Mouse (Mus musculus): ENCODE measurements at regions not wholly inside any gene's neighbourhood (a gene's known extent, or its start where the extent isn't known, plus 50 kb on each side); places are given as distances from the start of the nearest gene placed in this dataset.

DNA sequence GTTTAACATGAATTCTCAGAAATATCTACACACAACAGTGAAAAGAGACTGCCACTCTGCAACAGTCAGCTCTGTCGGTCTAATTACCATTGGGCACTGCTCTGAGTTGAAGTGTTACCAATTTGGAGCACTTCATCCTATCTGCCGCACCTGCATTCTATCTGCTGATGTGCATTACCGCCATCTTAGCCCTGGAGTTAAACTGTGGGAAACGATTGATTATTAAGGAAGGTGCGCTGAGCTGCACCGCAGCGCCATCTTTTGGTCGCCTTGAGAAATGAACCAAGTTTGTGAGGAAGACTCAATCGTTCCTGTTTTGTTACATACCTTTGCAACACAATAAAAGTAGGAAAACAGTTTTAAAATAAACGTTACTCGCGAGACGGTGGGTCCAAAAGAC is 110.5 kb downstream of the Rergl start:
- peak; percentile 65 for DNase-seq (ENCODE audit: low read depth, low spot score)

DNA sequence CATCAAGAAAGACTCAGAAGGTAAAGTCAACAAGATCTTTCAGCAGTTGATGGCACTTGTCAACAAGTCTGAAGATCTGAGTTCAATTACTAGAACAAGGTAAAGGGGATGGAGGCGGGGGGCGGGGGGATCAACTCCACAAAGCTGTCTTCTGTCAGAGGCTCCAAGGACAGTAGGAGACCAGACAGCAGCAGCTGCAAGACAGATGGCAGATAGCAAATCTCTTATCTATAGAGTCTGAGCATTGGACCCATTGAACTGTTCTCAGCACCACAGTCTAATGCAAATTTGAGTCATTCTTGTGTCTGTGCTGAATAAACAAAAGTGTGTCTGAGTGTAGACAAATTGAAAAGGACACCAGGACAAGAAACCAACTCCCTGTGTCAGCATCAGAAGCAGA is 150.8 kb downstream of the Rergl start:
- DNase-seq (ENCODE audit: low read depth, low spot score) = peak; percentile 18

DNA sequence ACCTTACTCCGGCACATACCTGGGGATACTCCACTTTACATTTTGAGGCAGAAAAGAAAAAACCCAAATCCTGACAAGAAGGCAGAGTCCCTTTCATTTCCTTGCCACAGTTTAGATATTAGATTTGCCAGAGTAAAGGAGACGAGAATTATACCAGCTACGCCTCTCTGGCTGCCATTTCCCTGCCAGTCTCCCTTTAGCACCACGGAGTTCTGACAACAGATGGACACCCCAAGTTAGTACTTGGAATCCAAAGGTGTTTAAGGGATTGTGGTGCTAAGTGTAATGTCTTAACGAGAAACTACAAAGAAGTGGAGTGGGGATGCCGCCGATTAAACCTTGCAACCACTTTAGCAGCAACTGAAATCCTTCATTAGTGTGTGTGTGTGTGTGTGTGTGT is 176.6 kb downstream of the Rergl start:
- no peak for DNase-seq (ENCODE audit: low read depth, low spot score)

DNA sequence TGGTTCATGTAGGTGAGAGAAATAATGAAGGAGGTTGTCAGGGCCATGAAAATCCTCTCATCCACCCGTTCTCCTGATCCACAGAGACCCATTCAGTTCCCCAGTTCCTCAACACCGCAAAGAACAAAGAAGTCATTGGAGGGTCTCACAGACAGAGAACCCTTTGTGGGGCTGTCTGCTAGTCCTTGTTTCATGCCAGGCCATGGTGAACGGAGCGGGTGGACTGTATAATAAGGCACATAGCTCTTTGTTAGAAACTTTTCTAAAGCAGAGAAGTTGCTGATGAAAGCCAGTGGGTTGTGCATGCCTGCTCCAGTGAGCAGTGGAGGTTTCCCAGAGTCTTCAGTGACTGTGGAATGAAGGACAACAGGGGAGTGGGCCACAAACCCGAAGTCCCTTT is 194.1 kb downstream of the Rergl start:
- DNase-seq (ENCODE audit: low read depth, low spot score) = no peak

DNA sequence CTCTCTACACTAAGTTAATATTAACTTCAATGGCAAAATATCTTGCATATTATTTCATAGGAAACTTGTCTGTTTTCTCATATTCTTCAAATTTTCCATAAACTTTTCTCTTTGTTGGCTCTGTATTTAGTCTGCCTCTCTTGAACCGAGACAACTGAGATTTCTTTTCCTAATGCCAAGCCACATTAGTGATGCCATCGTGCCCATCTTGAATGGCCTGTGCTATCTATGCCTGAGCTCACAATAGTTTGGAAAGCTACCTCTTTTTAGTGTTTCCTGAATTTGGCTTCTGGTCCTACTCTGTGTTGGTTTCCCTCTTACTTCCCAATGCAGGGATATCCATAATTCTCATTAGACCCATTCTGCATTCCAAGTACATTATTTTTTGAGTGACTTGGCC is 197.5 kb downstream of the Rergl start:
- no peak for DNase-seq (ENCODE audit: low read depth, low spot score)

DNA sequence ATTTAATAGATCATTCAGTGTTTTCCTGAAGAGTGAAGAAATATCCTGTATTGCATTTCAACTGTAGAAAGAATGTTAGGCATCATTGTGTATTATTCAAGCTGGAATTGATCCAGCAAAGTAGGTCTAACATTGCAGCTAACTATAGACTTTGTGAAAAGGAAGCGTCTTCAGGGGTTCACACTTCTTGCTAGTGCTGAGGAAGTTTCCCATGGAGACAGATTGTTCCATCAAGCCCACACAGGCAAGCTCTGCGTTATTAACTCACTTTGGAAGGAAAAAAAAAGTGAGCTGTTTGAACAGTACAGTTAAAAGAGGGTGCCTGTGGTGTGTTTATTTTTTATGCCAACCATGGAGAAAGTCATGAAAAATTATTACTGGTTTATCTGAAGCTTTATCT is 206.1 kb downstream of the Rergl start:
- no peak for DNase-seq (ENCODE audit: low read depth, low spot score)

DNA sequence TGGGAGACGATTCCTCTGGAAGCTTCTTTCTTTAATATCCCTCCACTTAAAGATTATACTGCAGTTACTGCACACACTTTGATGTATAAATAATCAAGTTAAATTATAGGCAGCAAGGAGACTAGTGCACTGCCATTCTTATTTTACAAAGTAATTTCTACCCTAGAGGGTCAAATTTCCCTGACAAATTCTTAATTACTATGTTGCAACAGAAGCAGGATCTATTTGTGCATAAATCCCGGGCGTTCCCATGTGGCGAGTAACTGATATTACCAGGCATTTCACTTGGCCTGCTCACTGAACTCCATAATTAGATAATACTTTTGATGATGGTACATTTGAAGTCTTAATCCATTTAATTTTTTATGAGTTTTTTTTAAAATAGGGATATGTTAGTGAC is 222.7 kb downstream of the Rergl start:
- DNase-seq (ENCODE audit: low read depth, low spot score) = no peak

DNA sequence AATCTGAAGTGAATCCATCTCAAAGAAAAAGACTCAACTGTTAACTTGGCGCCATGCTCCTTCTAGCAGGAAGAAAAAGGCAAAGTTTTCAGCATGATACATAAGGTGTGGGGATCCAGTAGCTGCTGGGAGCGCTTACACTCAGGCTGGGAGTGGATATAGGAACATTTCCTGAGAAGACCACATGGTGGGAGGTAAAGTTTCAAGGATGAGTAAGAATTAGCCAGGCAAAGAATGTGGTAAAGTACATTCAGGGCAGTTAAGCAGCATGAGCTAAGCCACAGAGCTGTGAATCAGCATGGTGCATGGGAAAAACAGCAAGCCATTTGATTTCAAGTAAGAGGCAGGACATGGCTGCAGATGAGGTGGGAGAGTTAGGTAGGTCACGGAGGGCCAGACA is 226.3 kb downstream of the Rergl start:
- DNase-seq (ENCODE audit: low read depth, low spot score) = no peak

DNA sequence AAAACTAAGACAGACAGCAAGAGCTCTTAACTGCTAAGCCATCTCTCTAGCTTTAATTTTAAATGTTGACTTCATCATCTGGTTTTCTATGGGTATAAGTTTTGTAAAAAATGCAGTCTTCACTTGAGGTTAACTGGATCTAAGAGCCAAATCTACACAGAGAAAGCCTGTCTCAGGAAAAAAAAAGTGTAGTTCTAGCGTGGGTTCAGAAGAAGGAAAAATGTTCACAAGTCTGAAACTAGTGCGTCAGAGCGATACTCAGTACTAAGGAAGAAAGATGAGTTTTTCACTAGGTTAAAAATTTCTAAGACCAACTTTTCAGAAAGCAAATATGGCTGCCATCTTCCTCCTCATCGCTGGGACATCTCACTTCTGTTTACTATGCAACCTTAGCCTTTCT is 248.1 kb downstream of the Rergl start:
- DNase-seq (ENCODE audit: low read depth, low spot score) = no peak

DNA sequence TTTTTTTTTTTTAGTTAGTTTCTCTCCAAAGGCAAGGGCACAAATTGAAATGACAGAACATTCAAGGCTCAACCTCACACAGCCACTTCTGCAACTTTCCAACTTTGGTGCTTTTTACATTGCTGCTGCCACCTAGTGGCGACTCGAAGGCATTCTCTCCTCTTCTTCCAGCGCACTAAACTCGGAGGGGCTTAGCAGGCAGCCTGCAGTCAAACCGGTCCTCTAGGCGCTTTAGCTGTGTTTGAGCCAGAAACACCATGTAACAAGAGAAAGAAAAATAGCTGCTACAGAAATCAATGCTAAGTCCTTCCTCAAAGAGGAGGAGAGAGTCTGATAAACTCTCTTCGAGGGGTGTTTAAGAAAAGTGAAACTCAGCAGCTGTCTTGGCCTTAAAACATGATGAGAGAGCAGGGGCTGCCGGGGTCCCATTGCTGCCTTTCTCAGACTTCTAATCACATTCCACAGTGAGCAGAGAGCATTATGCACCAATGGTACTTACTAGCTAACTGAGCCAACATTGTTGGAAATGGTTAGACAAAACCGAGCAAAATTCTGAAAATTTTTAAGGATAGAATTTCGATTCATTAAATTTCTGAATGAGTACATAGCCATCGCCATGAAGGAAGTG is 252.7 kb downstream of the Rergl start:
- peak; percentile 61 for DNase-seq (ENCODE audit: low read depth, low spot score)

DNA sequence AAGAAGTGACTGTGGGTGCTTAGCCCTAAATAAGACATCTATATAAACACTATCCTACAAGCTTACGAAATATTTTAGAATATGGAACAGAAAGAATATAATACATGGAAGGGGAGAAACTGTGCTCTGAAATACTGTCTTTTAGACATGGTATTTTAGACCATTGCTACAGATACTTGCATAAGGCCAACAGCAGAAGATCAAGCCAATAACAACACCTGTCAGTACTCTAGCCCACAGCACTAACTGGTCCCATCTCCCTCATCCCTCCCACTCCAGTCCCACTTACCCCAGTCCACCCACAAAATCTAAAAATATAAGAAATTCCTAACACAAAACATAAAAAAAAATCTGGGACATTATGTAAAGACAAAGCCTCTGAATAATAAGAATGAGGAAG is 275.6 kb downstream of the Rergl start:
- DNase-seq (ENCODE audit: low read depth, low spot score) = no peak

DNA sequence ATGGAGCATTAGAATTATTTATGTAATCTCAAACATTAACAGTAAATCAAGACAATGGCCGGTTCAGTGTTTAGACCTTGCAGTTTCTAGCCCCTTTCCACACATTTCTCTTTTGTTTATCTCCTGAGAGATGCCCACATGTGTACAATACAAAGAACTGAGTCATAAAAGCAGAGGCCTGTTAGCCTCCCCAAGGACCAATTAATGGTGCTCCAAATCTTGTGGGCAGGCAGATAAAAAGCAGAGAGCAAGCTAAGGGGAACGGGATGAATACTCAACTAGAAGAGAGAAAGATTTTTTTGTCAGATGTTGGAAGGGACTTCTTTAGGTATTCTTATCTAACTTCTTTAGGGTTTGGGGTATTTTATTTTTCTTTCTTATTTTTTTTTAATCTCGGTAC is 287.3 kb downstream of the Rergl start:
- no peak for DNase-seq (ENCODE audit: low read depth, low spot score)

DNA sequence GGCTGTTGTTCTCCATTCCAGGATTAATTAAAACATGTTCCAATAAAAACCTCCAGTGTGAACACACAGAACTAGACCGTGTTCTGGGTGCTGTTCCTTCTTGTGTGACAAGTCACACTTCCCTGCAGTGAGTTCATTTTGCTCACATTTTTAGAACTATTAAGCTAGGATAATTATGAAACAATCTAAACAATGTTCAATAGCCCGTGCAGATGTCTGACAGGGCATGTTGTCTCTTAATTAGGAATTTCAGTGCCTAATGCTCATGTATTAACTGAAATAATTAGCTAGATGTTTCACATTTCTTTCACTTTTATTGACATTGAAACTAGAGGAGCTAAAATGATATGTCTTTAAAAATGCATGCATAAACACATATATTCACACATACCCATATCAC is 291.5 kb downstream of the Rergl start:
- no peak for DNase-seq (ENCODE audit: low read depth, low spot score)

DNA sequence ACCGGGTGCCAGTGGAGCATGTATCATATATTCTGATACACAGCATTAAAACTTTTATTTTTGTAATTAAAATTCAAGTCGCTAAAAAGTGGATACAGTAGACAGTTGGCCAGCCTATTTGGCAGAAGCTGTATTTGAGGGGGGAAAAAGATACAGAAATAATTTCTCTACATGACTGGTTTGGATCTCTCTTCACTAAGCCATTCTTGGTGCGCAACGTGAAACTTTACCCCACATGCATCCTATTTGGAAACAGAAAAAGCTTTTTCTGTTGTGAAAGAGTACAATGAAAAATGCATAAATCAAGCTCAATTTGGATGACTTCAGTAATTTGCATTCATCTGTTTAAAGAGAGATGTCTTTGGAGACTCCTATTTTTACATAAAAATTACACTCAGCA is 303.2 kb downstream of the Rergl start:
- DNase-seq (ENCODE audit: low read depth, low spot score) = no peak

DNA sequence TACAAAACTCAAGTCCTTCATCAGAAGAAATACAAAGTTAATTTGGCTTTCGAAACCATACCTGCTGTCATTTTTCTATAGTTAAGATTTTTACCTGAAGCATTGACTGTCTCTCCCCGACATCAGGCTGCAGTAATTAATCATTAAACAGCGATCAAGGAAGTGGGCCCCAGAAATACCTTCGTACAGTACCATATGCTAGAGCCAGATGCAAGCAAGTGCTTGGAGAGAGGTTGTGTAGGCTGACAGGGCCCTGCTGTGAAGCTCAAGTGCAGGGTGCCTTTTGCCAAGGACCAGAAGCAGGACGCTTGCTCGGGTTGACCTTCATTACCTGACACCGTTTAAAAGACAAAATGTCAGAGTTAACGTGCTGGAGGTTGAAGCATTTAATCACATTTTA is 315.3 kb downstream of the Rergl start:
- no peak for DNase-seq (ENCODE audit: low read depth, low spot score)

DNA sequence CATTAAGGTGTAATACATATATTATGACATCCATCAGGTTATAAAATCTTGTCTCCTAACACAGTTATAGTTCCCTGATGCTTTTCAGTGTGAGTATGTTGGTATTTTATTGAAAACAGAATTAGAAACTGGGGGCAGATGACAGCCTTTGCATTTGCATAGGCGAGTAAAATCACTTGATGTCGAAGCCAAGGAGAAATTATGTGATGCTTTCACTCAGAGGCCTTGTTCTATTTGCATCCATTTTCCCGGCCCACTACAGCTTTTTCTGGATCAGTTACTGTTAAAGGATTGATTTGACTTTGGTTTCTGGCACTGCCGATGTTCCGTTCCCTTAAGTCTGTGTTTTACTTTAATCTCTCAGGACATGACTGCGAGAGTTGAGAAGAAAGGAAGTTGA is 341.4 kb downstream of the Rergl start:
- DNase-seq (ENCODE audit: low read depth, low spot score) = no peak

DNA sequence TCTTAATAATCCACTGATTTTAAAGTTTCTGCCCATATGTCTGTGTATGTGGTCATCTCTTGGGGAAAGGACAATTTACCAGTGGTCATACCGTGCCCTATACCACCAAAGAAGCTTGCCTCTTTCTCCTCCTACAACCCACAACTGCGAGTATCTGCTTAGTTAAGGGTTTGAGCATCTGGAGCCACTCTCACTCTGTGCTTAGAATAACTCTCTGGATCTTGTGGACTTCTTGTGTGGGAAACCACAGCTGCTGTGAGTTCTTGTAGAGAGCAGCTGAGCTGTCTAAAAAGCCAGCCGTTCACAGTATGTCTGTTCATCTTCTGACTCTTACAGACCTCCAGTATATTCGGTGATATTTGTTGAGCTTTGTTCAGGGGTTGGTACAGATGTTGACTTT is 342.0 kb downstream of the Rergl start:
- DNase-seq (ENCODE audit: low read depth, low spot score) = no peak

DNA sequence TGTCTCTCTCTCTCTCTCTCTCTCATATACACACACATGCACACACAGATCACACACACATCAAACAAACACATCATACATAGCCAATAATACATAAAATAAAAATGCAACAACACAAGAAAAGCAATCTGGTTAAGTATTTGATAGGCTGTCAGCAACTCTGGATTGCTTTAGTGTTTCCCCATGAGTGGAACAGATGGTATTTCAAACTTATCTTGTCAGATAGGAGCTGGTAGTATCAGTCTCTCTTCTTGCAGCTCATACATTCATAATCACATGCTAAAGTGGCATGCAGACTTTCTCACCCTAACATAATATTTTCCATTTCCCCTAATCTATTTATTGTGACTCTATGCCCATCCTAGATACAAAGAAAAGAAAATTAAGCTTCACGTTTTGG is 347.0 kb downstream of the Rergl start:
- no peak for DNase-seq (ENCODE audit: low read depth, low spot score)

DNA sequence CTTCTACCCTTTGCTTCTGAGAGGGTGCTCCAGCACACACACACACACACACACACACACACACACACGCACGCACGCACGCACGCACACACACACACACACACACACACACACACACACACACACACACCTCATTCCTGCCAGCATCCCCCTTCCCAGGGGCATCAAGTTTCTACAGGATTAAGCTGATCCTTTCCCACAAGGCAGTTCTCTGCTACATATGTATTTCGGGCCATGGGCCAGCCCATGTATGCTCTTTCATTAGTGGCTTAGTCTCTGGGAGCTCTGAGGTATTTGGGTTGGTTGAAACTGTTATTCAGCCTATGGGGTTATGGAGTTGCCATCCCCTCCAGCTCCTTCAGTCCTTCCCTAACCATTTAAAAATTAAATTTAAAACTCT is 366.1 kb downstream of the Rergl start:
- no peak for DNase-seq (ENCODE audit: low read depth, low spot score)

DNA sequence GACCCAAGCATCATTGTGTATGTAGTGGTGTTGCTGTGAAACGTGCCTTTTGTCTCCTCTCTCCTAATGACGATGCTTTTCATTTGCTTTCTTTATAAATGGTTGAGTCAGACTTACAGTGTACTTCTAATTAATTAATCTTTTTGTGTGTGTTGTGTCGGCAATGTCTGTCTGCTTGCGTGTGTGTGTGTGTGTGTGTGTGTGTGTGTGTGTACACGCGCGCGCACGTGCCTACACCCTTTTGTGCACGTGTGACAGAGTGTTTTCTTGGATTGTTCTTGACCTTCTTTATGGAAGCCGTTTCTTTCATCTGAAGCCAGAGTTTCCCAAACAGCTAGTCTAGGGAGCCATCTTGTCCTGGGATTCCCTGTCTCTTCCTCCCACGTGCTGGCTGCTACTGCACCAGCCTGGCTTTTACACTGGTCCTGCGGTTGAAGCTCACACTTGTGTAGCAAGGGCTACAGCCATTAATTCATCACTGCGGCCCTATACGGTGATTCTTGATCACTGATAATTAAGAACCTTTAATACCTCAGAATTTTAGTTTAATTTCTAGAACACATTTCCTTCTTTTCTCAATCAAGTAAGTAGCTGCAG is 369.6 kb downstream of the Rergl start:
- DNase-seq (ENCODE audit: low read depth, low spot score) = no peak

DNA sequence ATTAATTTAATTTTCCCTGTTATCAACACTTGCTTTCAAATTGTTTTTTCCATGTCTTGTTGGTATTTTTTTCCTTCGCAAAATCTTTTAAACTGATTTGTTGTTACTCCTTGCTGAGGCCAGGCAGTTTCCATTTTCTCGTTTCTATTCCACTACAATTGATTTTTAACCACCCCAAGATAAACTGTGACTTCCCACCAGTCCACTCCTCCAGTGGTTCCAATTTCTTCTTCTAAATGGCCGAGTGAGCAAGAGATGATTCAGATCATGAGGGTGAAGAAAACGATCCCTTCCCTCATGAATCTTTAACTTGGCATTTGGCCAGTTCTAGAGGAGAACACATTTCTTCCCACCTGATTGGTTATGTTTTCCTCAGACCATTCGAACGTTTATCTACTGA is 393.5 kb downstream of the Rergl start:
- DNase-seq (ENCODE audit: low read depth, low spot score) = no peak

DNA sequence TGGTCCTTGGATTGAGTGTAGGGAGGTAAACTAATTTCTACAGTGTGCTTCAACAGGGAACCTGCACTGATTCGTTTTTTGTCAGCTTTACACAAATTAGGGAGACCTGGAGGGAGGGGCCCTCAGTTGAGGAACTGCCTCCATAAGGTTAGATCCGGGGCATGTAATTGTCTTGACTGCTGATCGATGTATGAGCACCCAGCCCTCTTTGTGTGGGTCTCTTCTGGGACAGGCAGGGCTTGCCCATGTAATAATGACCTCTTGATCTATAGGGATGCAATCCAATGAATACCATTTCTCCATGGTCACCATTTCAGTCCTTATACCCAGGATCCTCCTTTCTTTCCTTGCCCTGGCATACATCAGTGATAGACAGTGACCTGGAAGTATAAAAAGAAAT is 398.4 kb downstream of the Rergl start:
- DNase-seq (ENCODE audit: low read depth, low spot score) = no peak

DNA sequence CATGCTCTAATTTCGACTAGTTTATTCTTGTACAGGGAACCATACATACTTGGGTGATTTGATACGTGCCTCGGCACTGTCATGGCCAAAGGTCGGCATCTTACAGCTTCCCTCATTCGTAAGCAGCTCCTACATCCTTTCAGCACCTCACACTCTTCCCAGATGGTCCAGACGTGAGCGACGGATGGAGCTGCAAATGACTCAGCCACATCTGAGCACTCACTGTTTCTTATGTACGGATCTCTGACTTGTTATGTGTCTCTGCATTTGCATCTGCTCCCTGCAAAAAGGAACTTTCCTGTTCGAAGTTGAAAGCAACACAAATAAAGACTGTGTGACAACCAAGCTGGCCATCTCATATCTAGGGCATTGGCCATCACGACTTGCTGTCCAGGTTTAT is 402.5 kb downstream of the Rergl start:
- DNase-seq (ENCODE audit: low read depth, low spot score) = no peak

DNA sequence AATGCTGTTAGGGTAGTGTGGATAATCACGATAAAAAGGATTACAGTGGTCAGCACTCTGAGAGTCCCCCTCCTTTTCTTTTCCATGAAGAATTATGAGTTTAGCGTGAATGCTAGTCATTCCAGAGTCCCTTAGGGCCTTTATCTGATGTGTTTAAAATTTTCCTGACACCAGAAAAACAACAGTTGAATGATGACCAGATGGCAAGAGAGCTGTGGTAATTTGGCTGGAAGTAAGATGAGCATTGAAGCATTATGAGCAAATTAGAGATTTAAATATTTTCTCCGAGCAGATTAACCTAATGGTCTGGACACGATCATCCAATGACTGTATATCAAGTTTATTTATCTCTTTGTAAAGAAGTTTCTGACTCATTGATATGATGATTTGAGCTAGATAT is 417.1 kb upstream of the Igbp1b start:
- no peak for DNase-seq (ENCODE audit: low read depth, low spot score)
